Mouse (Mus musculus) left cerebral cortex, adult 18-20 months (tissue): ENCODE results near the gene Sult2b1. TPM values are rescaled to one million over a fixed set of nuclear protein-coding genes. Genes with fewer than 3 reads are reported as not detected.

ENCODE experiments used
- DNase-seq, 2 experiments: peaks; one replicate each; pipeline ENCODE4 v3.0.0; 2021 to 2022; ENCODE audit warnings: low spot score in 2 of 2, mixed read lengths in 1 of 2
- total RNA-seq, 2 experiments: library from RNA; stranded (reverse); gene quantifications; 2 replicates each; pipeline ENCODE4 v1.2.3; 2021

The Sult2b1 gene
- total RNA-seq, 2 experiments from 2014 or later = 11.3 to 13.7 TPM

DNA sequence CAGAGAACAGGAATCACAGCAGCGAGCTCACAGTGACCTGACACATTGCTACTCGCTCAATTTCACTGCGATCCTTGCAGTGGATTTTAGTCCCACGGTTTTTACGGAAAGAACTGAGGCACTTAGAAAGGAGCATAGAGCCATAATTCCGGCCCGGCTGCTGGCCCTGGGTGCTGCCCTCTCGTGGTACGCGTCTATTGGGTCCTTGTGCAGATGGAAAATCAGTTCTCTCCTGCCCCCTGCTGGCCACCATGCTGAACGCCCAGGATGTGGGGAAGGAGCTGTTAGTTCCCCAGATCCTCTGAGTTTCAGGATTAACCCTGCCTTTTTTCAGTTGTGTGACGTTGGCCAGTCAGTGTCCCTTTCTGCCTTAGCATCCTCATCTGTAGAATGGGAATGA lies 16.9 kb upstream of the Sult2b1 start:
- peak; percentile 94 to 97 for DNase-seq

DNA sequence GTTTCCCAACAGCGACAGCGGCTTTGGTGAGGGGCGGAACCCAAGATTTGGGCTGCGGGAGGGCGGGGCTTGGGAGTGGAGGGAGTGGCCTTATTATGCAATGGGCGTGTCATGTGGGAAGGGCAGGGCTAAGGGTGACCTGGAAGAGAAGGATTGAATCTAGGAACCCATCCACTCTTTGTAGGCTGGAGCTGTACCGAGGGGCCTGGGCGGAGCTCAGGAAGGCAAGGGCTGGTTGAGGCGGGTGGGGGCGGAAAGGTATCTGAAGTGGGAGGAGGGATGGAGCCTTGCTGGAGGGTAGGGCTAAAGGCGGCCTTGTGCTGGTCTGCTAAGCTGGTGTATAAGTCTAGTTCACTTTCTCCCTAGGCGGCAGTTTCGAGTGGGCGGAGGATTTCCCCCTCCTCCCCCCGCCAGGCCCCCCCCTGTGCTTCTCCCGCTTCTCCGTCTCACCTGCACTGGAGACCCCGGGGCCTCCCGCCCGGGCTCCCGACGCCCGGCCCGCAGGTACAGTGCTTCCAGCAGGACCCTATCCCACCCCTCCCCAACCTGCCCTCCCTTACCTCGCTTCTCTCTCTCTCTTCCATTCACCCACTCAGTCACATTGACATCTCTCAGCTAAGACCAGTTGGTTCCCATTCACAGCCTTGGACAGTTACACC lies 16.2 kb upstream of the Sult2b1 start:
- no peak for DNase-seq

DNA sequence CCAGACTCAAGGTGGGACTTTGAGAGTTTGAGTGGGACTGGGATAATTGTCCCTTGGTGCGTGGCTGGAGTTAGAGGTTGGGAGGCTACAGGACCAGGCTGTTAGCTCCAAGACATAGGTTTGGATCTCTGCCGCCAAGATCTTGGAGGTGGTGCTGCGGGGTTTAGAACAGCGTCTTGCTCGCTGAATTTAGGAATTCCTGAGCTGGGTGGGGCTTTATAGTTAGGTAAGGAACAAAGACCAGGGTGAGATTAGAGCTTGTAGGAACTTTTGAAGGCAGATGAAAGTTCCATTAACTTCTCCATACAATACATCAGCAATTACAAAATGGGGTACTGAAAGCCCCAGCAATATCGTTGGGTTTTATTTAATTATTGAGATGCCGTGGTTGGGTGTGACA lies 15.5 kb upstream of the Sult2b1 start:
- no peak for DNase-seq

DNA sequence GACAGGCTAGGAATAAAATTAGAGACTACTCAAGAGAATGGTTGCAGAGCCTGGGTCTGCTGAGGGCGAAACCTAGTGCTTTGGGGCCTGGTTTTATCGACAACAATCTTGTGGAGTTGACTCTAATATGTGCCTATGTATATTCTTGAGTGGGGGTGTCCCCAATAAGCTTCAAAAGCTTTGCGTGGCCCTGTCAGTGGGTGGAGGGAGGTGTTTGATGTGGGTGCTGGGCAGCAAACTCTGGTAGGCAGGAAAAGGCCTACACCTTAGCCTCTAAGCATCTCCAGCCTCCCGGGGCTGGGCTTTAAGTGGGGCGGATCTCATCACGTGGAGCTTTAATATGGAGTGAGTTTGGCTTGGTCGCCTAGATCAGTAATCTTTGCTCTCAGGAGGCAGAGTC lies 14.5 kb upstream of the Sult2b1 start:
- no peak for DNase-seq

DNA sequence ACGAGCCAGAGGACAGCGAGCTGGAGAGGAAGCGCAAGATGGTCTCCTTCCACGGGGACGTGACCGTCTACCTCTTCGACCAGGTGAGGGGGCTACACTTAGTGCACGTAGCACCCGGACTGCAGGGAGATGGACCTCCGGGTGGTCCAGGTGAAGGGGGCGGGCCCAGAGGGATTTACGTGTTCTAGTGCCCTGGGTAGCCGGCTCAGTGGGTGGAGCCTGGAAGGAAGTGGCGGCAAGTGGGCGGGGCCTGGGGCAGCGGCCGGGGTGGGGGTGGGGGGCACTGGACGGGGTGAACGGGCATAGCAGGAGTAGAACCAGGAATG lies 14.0 kb upstream of the Sult2b1 start:
- DNase-seq = no peak

DNA sequence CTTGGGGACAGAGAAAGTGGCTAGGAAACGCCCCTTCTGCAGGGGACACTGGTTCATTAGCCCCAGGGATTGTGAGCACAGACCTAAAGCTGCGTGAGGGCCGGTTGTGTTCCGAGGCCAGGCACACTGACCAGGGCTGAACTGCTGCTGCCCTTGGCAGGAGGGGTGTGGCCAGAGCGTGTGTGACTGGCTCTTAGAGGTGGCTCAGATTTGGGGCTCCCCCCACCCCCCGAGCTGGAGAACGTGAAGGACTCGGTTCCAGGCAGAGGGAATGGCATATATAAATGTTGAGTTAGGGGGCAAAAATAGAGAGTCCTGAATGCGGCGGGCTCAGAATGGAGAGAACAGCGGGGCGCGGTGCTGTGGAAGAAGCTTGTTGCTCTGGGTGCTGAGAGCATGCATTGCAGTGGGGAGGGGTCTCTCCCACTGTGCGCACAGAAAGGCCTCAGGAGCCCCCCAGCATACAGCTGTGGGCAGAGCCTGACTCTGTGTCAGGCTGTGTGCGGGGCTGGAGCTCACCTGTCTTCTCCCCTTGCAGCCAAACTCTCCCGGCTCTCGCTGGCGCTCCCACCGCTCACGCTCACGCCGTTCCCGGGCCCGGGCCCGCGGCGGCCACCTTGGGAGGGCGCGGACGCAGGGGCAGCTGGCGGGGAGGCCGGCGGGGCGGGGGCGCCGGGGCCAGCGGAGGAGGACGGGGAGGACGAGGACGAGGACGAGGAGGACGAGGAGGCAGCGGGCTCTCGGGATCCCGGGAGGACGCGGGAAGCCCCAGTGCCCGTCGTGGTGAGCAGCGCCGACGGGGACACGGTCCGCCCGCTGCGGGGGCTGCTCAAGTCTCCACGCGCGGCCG lies 13.4 kb upstream of the Sult2b1 start:
- DNase-seq = no peak

DNA sequence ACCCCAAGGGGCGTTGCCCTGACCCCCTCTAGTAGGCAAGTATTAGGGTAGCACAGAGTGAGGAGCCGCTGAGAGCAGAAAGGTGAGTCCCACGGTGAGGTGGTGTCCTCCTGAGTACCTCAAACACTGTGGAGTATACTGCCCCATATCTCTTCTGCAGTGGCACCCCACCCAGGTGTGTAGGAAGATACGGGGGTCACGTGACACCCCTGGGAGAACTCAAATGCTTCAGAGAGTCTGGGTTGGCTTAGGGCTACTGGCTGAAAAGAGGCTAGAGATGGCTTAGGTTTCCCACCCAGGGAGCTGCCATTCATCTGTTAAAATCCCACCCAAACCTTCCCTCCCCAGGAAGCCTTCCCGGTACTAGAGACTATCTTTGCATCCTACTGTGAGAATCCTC lies 12.5 kb upstream of the Sult2b1 start:
- no peak for DNase-seq

DNA sequence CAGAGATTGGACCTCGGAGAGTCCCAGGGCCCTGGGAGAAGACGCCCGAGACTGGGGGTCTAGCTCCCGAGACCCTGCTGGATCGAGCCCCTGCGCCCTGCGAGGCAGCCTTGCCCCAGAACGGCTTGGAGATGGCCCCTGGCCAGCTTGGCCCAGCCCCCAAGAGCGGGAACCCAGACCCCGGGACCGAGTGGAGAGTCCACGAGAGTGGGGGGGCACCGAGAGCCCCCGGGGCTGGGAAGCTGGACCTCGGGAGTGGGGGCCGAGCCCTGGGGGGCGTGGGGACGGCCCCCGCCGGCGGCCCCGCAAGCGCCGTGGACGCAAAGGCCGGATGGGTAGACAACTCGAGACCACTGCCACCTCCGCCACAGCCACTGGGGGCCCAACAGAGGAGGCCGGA lies 10.5 kb upstream of the Sult2b1 start:
- DNase-seq = no peak

DNA sequence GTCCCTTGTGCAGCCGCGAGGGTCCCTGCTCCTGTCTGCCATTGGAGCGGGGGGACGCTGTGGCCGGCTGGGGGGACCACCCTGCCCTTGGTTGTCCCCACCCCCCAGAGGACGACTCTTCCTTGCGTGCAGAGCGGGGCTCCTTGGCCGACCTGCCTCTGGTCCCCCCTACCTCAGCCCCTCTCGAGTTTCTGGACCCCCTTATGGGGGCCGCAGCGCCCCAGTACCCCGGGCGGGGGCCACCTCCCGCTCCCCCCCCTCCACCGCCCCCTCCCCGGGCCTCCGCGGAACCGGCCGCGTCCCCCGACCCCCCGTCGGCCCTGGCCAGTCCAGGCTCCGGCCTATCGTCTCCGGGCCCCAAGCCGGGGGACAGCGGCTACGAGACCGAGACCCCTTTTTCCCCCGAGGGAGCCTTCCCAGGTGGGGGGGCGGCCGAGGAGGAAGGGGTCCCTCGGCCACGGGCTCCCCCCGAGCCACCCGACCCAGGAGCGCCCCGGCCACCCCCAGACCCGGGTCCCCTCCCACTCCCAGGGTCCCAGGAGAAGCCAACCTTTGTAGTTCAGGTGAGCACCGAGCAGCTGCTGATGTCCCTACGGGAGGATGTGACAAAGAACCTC lies 9.6 kb upstream of the Sult2b1 start:
- no peak for DNase-seq

DNA sequence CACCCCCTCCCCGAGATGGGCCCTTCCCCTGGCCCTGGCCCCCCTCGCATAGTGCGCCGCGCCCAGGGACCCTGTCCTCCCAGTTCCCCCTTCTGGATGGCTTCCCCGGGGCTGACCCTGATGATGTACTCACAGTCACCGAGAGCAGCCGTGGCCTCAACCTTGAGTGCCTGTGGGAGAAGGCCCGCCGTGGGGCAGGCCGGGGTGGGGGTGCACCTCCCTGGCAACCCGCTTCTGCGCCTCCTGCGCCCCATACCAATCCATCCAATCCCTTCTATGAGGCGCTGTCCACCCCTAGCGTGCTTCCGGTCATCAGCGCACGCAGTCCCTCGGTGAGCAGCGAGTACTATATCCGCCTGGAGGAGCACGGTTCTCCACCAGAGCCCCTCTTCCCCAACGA lies 8.8 kb upstream of the Sult2b1 start:
- DNase-seq = no peak

DNA sequence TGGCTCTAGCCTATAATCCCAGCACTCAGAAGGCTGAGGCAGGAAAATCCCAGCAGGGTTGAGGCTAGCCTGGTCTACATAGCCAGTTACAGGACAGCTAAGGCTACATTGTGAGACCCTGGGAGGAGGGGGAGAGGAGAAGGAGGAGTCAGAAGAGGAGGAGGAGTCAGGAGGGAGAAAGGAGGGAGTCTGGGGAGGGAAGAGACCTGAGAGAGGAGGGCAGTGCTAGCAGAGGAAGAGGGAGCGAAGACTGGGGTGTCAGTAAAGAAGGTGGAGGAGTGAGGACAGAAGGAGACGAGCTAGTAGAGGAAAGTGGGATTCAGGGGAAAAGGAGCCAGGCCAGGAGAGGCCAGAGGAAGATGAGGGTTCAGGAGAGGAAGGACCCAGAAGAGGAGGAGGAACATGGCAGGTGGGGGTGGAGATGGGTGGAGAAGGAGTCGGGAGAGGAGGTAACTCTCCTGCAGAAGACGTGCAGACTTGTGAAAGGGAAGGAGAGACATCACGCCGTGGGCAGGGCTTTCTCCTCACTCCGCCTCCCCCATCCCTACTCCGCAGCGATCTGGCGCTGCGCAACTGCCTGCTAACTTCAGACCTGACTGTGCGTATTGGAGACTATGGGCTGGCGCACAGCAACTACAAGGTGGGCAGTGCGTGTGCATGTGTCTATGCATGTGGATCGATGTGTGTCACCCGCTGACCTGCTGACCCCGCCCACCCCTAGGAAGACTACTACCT lies 7.5 kb upstream of the Sult2b1 start:
- no peak for DNase-seq

DNA sequence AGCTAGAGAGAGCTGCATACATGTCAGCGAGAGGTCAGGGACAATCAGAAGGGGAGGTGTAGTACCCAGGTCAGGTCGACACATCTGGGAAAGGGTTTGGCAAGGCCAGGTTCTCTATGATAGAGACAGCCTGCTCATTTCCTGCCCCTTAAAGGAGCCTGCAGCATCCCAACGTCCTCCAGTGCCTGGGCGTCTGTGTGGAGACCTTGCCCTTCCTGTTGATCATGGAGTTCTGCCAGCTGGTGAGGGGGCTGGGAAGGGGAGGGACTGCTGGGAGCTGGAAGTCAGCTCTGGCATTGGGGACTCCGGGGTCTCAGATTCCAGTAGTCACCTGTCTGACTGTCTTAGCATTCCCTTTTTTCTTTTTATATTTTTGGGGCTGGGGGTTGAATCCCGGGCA lies 6.3 kb upstream of the Sult2b1 start:
- DNase-seq = no peak

DNA sequence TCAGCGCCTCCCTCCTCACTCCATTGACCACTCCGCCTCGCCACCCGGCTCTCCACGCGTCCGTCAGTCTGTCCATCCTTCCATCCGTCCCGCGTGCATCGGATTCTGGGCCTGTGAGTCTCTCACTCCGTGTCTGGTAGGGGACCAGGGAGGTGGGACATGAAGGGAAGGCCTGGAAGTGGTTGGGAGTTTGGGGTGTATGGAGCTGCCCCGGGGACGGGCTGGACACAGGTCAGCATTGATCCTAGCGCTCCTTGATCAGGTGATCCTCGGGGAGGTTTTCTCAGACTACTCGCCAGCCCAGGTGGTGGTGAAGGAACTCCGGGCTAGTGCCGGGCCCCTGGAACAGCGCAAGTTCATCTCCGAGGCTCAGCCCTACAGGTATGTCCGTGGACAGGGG lies 3.2 kb upstream of the Sult2b1 start:
- DNase-seq = no peak

DNA sequence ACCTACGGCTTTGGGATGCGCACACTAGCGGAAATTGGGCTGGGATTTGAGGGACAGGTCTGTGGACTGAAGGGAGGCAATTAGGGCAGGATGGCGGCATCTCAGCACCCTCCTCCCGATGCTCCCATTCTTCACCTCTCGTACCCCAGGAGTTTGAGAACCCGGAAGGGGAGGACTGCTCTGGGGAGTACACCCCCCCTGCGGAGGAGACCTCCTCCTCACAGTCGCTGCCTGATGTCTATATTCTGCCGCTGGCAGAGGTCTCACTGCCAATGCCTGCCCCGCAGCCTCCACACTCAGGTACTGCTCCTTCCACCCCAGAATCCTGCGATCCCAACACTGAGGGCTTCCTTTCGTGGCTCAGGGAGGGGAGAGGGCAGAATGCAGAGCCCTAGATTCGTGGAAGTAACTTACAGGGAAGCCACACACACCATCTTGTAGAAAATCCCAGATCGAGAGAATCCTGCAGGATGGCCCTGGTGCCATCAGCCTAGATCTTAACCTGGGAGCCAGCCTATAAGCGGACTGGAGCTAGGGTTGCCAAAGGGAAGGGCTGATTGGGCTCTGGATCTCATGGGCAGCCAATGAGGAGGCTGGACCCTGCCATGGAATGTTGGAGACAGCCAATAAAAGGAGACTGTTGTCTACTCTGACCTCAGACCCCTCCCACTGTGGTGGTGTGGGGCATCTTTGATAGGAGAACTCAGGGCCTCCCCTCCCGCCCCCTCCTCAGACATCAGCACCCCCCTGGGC lies 2.4 kb upstream of the Sult2b1 start:
- DNase-seq = peak in 1 of 2 experiments; percentile 53

DNA sequence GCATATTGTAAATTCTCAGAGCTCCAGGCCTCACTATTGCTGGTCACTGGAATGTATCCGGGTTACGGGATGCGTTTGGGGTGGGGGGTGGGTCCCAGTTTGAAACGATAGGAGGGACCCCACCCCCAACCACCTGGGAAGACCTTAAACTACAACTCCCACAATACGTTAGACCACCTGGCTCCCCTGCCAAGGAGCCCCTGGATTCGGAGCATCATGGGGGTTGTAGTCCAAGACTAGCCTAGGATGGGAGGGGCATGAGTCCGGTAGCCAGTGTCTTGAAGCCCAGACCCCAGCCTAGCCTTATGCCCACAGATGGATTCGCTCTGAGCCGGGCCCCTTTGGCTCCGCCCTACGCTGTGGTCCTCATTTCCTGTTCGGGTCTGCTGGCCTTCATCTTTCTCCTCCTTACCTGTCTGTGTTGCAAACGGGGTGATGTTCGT lies 1.7 kb upstream of the Sult2b1 start:
- peak in 1 of 2 experiments; percentile 27 for DNase-seq

DNA sequence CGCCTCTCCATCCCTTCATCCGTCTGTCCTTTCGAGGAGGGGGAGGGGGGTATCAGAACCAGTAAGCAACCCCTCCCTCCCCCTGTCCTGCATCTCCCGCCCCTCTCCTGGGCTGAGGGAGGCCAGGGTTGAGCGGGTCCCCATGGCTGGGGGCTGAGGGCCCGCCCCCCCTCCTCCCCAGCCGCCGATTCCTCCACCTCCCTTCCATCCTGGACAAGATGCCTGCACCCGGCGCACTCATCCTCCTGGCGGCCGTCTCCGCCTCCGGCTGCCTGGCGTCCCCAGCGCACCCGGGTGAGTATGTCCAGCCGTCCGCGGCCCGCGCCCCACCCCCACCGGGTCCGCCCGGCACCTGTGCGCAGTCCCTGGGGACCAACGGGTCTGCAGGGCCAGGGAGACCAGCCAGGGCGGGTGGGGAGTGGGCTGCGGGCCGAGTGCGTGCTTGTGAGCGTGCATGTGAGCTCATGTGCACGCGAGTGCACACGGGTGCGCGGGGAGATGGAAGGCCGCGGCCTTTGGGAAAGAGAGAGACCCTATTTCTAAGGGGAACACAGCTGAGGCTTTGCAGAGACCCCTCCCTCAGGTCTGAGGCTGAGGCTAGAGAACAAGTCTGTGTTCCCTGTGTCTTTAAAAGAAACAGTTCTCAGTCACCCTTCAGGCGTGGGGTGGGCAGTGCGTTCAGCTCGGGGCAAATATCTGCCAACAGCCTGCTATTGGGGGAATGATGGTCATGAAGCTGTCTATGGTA lies 1.1 kb upstream of the Sult2b1 start:
- DNase-seq = peak; percentile 40 to 62

DNA sequence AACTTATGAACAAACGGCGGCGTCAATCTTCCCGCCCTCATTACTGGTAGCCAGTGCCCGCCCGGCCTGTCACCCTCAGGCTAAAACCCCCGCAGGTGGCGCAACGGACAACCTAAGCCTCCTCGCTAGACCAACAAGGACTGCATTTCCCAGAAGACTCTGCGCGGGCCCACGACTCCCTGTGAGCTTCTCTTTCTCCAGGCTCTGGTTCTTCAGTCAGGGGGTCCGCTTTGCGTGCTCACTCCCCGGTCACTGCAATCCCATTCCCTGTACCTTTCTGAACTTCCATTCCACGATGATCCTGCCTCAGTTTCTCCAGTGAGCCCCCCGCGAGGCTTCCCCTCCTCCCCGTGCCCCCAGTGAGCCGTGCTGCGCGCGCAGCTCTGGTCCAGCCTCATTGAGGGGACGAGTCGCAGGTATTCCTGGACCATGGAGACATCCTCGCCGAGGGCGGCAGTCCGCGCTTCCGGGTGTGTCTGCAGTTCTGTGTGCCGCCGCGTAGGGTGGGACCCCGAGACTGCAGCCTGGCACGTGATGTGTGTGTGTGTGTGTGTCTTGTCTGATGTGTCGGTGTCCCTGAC lies 868 bp downstream of the Sult2b1 start, which contains the start of gene Lmtk3:
TSS of gene Lmtk3 (plus strand) at position 228 of the 581 bp plus-strand sequence.
- peak; percentile 74 to 87 for DNase-seq

DNA sequence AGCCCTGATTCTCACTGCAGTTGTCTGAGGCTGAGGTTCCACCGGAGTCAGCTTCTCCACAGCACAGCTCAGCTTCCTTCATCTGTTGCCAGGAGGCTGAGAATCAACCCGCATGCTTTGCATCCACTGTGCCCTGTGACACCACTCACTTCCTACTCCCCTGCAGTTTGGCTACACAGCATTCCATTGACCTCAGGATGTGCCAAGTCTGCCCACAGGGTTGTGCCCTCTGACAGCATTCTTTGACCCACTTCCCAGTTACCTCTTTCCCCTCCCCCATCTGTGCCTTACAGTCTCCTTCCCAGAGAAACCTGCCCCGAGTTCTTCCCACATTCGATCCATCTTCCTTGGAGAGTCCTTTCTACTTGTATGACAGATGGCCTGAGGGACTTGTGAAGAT lies 2.2 kb downstream of the Sult2b1 start:
- no peak for DNase-seq

DNA sequence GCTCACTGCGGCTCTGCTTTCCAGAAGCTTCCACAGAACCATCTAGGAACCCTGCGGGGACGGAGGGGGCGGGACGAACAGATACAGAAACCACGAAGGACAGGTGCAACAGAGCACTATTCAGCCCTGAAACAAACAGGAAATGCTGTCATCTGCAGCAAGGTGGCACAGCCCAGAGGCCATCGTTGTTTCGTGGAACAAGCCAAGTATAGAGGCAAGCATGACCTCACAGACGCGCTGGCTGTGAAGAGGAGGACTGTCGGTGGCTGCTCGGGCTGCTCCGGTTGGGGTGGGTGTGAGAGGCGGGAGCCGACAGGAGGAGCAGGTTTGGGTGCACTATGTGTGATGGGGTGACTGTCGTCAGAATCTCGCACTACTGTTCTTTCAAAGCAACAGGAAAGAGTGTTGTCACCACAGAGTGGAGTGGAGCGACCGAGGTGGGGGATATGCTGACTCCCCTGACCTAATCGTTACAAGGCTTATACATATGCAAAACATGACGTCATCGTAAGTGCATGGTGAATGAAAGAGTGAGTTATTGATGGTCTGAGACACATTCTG lies 5.3 kb downstream of the Sult2b1 start:
- no peak for DNase-seq
